Mouse (Mus musculus) CH12.LX (cell line): ENCODE results near the gene Apmap. TPM values are rescaled to one million over a fixed set of nuclear protein-coding genes. Genes with fewer than 3 reads are reported as not detected.

Source experiments
- DNase-seq: peaks from one replicate; pipeline ENCODE4 v3.0.0-alpha.2; 2013; ENCODE audit errors: extremely low read depth
- H3K27ac ChIP-seq: 2 replicates; pipeline ENCODE4 v1.5.1; 2012; ENCODE audit warnings: low read depth, mild to moderate bottlenecking, control low read depth, moderate library complexity; ENCODE audit not compliant: insufficient read depth
- H3K27me3 ChIP-seq: replicated peaks from 2 replicates; pipeline ENCODE3; 2012; ENCODE audit warnings: inconsistent platforms
- H3K36me3 ChIP-seq, 2 experiments: replicated peaks in 1 of 2; 2 replicates each; pipeline versions ENCODE3 to v1.6.1; 2012; ENCODE audit warnings: inconsistent platforms in 1 of 2, low read length in 1 of 2, mild to moderate bottlenecking in 1 of 2, mixed read lengths in 1 of 2, moderate library complexity in 1 of 2; ENCODE audit not compliant: control insufficient read depth in 1 of 2, insufficient read depth in 1 of 2
- H3K4me1 ChIP-seq, 2 experiments: 2 replicates each; pipeline ENCODE4 v1.6.1; 2012; ENCODE audit warnings: inconsistent platforms in 1 of 2, moderate library complexity in 1 of 2; ENCODE audit not compliant: insufficient read depth in 2 of 2, control insufficient read depth in 1 of 2
- H3K4me2 ChIP-seq: 2 replicates; pipeline ENCODE4 v1.6.1; 2012; ENCODE audit warnings: low read depth, mild to moderate bottlenecking, control low read depth; ENCODE audit not compliant: poor library complexity, insufficient read depth, severe bottlenecking
- H3K4me3 ChIP-seq, 3 experiments: fragments of 150-350 bp in 1 of 3; sonication (generic) in 1 of 3; replicated peaks in 1 of 3; 2 replicates each; pipeline versions ENCODE3 to v1.5.1; 2011 to 2012; ENCODE audit warnings: low read depth in 2 of 3, low read length in 2 of 3, mild to moderate bottlenecking in 2 of 3, moderate library complexity in 2 of 3, control low read depth in 1 of 3, improper control_type of control experiment in 1 of 3, inconsistent platforms in 1 of 3, mixed read lengths in 1 of 3; ENCODE audit not compliant: poor library complexity in 1 of 3
- H3K79me2 ChIP-seq: replicated peaks from 2 replicates; pipeline ENCODE4 v1.6.1; 2012; ENCODE audit warnings: mild to moderate bottlenecking, moderate library complexity; ENCODE audit not compliant: control insufficient read depth, poor library complexity, insufficient read depth, severe bottlenecking; ENCODE audit errors: extremely low read depth
- H3K9ac ChIP-seq: 2 replicates; pipeline ENCODE4 v1.6.1; 2012; ENCODE audit warnings: low read depth, mild to moderate bottlenecking, control low read depth, moderate library complexity; ENCODE audit not compliant: insufficient read depth
- H3K9me3 ChIP-seq: replicated peaks from 2 replicates; pipeline ENCODE3; 2012; ENCODE audit warnings: low read length, inconsistent platforms, mixed read lengths
- BHLHE40 ChIP-seq: IDR thresholded peaks from 2 replicates; pipeline ENCODE4 v1.6.1; 2011; ENCODE audit warnings: mild to moderate bottlenecking, low read depth, low read length, improper control_type of control experiment
- CHD1 ChIP-seq: IDR thresholded peaks from 2 replicates; pipeline ENCODE4 v1.6.1; 2012; ENCODE audit warnings: low read depth, low read length, improper control_type of control experiment, inconsistent platforms
- CHD2 ChIP-seq: IDR thresholded peaks from 2 replicates; pipeline ENCODE4 v1.6.1; 2011; ENCODE audit warnings: low read length, improper control_type of control experiment
- CTCF ChIP-seq, 2 experiments: IDR thresholded peaks in 1 of 2; conservative IDR thresholded peaks in 1 of 2; 2 replicates each; pipeline ENCODE4 v1.5.1; 2011 to 2012; ENCODE audit warnings: low read depth in 2 of 2, low read length in 2 of 2, improper control_type of control experiment in 1 of 2, inconsistent platforms in 1 of 2, mild to moderate bottlenecking in 1 of 2, moderate library complexity in 1 of 2
- ELF1 ChIP-seq: IDR thresholded peaks from 2 replicates; pipeline ENCODE4 v1.6.1; 2014; ENCODE audit warnings: low read depth, mild to moderate bottlenecking, inconsistent platforms, low read length, improper control_type of control experiment
- GABPA ChIP-seq: IDR thresholded peaks from 2 replicates; pipeline ENCODE4 v1.6.1; 2012; ENCODE audit warnings: low read depth, low read length, improper control_type of control experiment, inconsistent platforms; ENCODE audit not compliant: insufficient replicate concordance
- IRF4 ChIP-seq: IDR thresholded peaks from 2 replicates; pipeline ENCODE4 v1.6.1; 2014; ENCODE audit warnings: low read depth, mild to moderate bottlenecking, inconsistent platforms, low read length, improper control_type of control experiment
- JUN ChIP-seq: IDR thresholded peaks from 2 replicates; pipeline ENCODE4 v1.6.1; 2011; ENCODE audit warnings: low read depth, mild to moderate bottlenecking, low read length, improper control_type of control experiment, moderate library complexity; ENCODE audit not compliant: insufficient read depth
- MAFK ChIP-seq: IDR thresholded peaks from 2 replicates; pipeline ENCODE4 v1.6.1; 2011; ENCODE audit warnings: low read length, improper control_type of control experiment; ENCODE audit not compliant: insufficient replicate concordance
- MAX ChIP-seq: IDR thresholded peaks from 2 replicates; pipeline ENCODE4 v1.6.1; 2011; ENCODE audit warnings: low read length, improper control_type of control experiment
- MXI1 ChIP-seq: IDR thresholded peaks from 2 replicates; pipeline ENCODE4 v1.6.1; 2011; ENCODE audit warnings: mild to moderate bottlenecking, low read depth, low read length, improper control_type of control experiment
- MYC ChIP-seq: IDR thresholded peaks from 2 replicates; pipeline ENCODE4 v1.6.1; 2011; ENCODE audit warnings: low read depth, mild to moderate bottlenecking, improper control_type of control experiment, low read length
- NELFE ChIP-seq: IDR thresholded peaks from 2 replicates; pipeline ENCODE4 v1.6.1; 2011; ENCODE audit warnings: low read depth, low read length, improper control_type of control experiment
- NRF1 ChIP-seq: IDR thresholded peaks from 2 replicates; pipeline ENCODE4 v1.6.1; 2014; ENCODE audit warnings: low read depth, mild to moderate bottlenecking, inconsistent platforms, low read length, improper control_type of control experiment, moderate library complexity
- POLR2AphosphoS2 ChIP-seq: IDR thresholded peaks from 2 replicates; pipeline ENCODE4 v1.6.1; 2011; ENCODE audit warnings: low read depth, low read length, improper control_type of control experiment
- RAD21 ChIP-seq: IDR thresholded peaks from 2 replicates; pipeline ENCODE4 v1.6.1; 2011; ENCODE audit warnings: low read depth, mild to moderate bottlenecking, low read length, improper control_type of control experiment, moderate library complexity
- UBTF ChIP-seq: IDR thresholded peaks from 2 replicates; pipeline ENCODE4 v1.6.1; 2012; ENCODE audit warnings: low read depth, mild to moderate bottlenecking, inconsistent platforms, low read length, improper control_type of control experiment, moderate library complexity
- USF1 ChIP-seq: IDR thresholded peaks from 2 replicates; pipeline ENCODE4 v1.6.1; 2014; ENCODE audit warnings: low read depth, mild to moderate bottlenecking, inconsistent platforms, low read length, improper control_type of control experiment
- USF2 ChIP-seq: conservative IDR thresholded peaks from 2 replicates; pipeline ENCODE4 v1.6.1; 2011; ENCODE audit warnings: low read depth, low read length, improper control_type of control experiment
- ZC3H11A ChIP-seq: IDR thresholded peaks from 2 replicates; pipeline ENCODE4 v1.6.1; 2012; ENCODE audit warnings: low read depth, mild to moderate bottlenecking, inconsistent platforms, low read length, improper control_type of control experiment
- ZKSCAN1 ChIP-seq: IDR thresholded peaks from 2 replicates; pipeline ENCODE4 v1.6.1; 2012; ENCODE audit warnings: low read depth, inconsistent platforms, low read length, improper control_type of control experiment, borderline replicate concordance
- dilution Hi-C: fragments of 300-500 bp; cut with MboI; formaldehyde crosslinking; loops from 2 replicates; pipeline ENCODE4 v1.14.3; 2020; ENCODE audit warnings: low sequenced_read_pairs; ENCODE audit not compliant: extremely low pct_unique_long_range_greater_than_20kb, extremely low pct_ligation_motif_present
- in situ Hi-C: fragments of 300-500 bp; cut with MboI; formaldehyde crosslinking; loops from 3 replicates; pipeline ENCODE4 v1.14.3; 2019; ENCODE audit warnings: low sequenced_read_pairs, low pct_ligation_motif_present, low pct_unique_long_range_greater_than_20kb, mixed read lengths
- polyA plus RNA-seq: library from polyadenylated mRNA; unstranded; fragments of >175 nt; gene quantifications from 2 replicates; pipeline ENCODE4 v1.2.1, GENCODE M21; 2012; ENCODE audit warnings: low read depth; ENCODE audit not compliant: insufficient read length
- total RNA-seq, 2 experiments: library from RNA; depleted of rRNA; stranded (reverse); fragments of 300-350 nt in 1 of 2; fragments of >200 nt in 1 of 2; gene quantifications; 2 replicates each; pipeline ENCODE4 v1.2.3; 2012 to 2014

Gene Apmap
- total and polyA plus RNA-seq, 3 experiments, result 24.5 to 35.6 (median 25.8) TPM

DNA sequence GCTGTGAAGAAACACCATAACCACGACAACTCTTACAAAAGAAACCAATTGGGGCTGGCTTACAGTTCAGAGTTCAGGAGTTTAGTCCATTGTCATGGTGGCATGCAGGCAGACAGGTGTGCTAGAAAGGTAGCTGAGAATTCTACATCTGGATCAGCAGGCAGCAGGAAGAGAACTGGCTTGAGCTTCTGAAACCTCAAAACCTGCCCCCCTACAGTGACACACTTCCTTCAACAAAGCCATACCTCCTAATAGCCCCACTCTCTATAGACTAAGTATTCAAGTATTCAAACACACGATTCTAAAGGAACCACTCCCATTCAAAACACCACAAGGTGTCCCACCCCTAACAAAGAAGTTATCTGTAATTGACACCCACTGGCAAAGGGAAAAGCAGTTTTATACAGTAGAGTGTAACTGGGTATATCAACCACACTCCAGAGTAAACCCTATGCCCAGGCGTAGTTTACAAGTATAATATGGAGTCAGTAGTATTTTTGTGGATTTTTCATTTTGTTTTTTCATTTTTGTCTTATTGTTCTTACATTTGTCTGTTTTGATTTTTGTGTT, 27.6 kb upstream of the Apmap start:
- no peak for TF ChIP-seq NELFE
- no peak for TF ChIP-seq ZC3H11A
- TF ChIP-seq UBTF, result no peak
- no peak for TF ChIP-seq ELF1
- no peak for TF ChIP-seq MYC
- TF ChIP-seq USF2, result no peak
- no peak for TF ChIP-seq MXI1
- TF ChIP-seq CHD2, result no peak
- TF ChIP-seq POLR2AphosphoS2, result no peak
- no peak for TF ChIP-seq GABPA
- TF ChIP-seq CHD1, result no peak
- no peak for TF ChIP-seq IRF4
- TF ChIP-seq MAFK, result no peak
- TF ChIP-seq MAX, result no peak
- TF ChIP-seq JUN, result no peak
- no peak for TF ChIP-seq CTCF (conservative IDR thresholded peaks at IDR 0.05 in 1 of 2, IDR thresholded peaks at IDR 0.05 in 1 of 2; ENCODE audit: low read depth in 2 of 2, low read length in 2 of 2)
- no peak for TF ChIP-seq ZKSCAN1
- TF ChIP-seq NRF1, result no peak
- TF ChIP-seq USF1, result no peak
- Histone ChIP-seq H3K9me3 (no peaks in the 10 kb centered on the region), H3K9ac (no peak overlapping the region), H3K36me3 (no peaks in the 10 kb centered on the region), H3K79me2 (no peaks in the 10 kb centered on the region), H3K4me2 (no peak overlapping the region), H3K4me3 (no peak overlapping the region), H3K4me1 (peaks cover 2 to 13% of the 10 kb centered on the region in 2 experiments; a peak in 3 of 4 replicates), H3K27me3 (no peaks in the 10 kb centered on the region), H3K27ac (no peak overlapping the region)
- dilution Hi-C loops, result no loop called here
- no peak for DNase-seq
- in situ Hi-C loops, result no loop called here

DNA sequence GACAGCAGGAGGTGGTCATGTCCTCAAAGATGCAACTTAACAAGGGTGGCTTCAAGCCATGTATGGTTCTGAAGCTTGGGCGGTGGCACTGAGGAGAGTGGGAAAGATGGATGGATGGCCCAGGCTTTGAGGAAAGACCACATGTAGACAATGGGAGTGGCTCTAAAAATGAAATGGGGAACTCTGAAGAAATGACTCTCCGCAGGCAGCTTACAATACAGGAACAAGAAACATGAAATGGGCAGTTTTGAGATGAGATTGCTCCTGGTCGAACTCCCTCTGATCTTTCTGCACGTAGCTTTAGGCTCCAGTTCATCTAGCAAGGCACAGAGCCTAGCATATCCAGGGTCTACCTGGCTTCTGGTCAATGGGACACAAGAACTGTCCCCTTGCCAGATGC, 20.9 kb upstream of the Apmap start:
- Histone ChIP-seq H3K36me3 (no peaks in the 10 kb centered on the region), H3K4me1 (peaks cover 0 to 12% of the 10 kb centered on the region in 2 experiments; a peak in 2 of 4 replicates), H3K9ac (no peak overlapping the region), H3K9me3 (no peaks in the 10 kb centered on the region), H3K4me3 (no peak overlapping the region), H3K27ac (no peak overlapping the region), H3K79me2 (no peaks in the 10 kb centered on the region), H3K27me3 (no peaks in the 10 kb centered on the region)
- DNase-seq, result no peak
- dilution Hi-C loops (no loop called here), in situ Hi-C loops (no loop called here)
- TF ChIP-seq IRF4 (no peak), USF2 (no peak), NELFE (no peak), USF1 (no peak), RAD21 (no peak), ELF1 (no peak), BHLHE40 (no peak)
- TF ChIP-seq, all 38 proteins: peak for 0
- H3K4me2 ChIP-seq, result no peak overlapping the region
